Mouse (Mus musculus) heart, postnatal 0 days (tissue): Measurements from ENCODE around the gene Ccm2.

ENCODE experiments used
- CTCF ChIP-seq: IDR thresholded peaks from 2 replicates; pipeline ENCODE4 v1.5.1; 2016; ENCODE audit warnings: antibody characterized with exemption, control low read depth, low read depth
- EP300 ChIP-seq: IDR thresholded peaks from 2 replicates; pipeline ENCODE4 v1.6.1; 2016; ENCODE audit warnings: antibody characterized with exemption, low read depth

DNA sequence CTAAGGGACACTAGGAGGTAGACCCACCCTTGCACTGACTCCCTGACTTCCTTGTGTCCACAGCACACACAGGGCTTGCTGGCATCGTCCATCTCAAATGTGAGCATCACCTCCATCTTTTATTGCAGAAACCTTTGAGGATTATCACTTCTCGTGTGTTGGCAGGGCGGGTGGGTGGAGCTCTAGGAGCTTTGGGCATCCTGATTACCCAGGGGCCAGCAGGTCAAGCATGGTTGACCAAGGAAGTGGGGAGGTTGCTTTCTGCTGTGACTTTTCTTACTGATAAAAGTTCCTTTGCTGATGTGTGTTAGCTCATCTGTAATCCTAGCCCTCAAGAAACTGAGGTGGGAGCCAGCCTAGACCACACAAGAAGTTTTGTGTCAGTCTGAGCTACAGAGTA lies 29.5 kb downstream of the Ccm2 start:
- TF ChIP-seq CTCF (no peak), EP300 (no peak)
